Comparison of ENCODE assay signal across 23 mouse cellular contexts in the genomic region with DNA sequence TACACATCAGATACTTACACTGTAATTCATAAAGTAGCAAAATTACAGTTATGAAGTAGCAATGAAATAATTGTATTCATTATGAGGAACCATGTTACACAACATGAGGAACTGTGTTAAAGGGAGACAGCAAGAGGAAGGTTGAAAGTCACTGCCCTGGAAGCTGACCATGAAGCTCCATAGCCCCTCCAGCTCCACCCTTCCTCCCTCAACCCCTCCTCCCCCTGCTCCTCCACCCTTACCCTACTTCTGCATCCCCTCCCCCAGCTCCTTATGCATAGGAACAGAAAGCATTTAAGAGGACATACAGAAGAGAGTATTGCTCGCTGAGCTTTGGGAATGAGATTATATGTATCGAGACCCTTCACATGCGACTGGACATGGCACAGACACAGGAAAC. TPM values are rescaled to one million over a fixed set of nuclear protein-coding genes. Genes with fewer than 3 reads are reported as not detected.
A peak's percentile ranks its signal among the peaks of the same experiment; 100 is the strongest.
DNase-seq lines count a peak whose midpoint lies in the region; ATAC-seq and TF ChIP-seq lines count a peak whose summit lies in the region.
"Had no signal": no experiment of that assay in that cellular context is flagged by ENCODE, and none has a peak within 500 bp of the region (broad histone marks: within the 10 kb centered on the region; RNA-seq: fewer than 3 reads in every experiment).

No protein-coding gene starts in this region.

- H3K4me3 ChIP-seq in bone marrow macrophage, adult 2 months (ENCODE audit: insufficient read depth, low read length) = no peak overlapping the region; the same call in 1 of the 2 replicates
- no peak overlapping the region for H3K4me3 ChIP-seq in liver, embryonic 16.5 days (ENCODE audit: low read depth, low read length)
- H3K4me3 ChIP-seq: embryonic facial prominence, embryonic 13.5 days; heart, embryonic 12.5 days; limb, embryonic 12.5 days; midbrain, embryonic 15.5 days had no signal

- WGBS in liver, embryonic 16.5 days (ENCODE audit: insufficient replicate concordance) = 76% methylated on average over 3 of the region's 3 CpGs

- no peaks in the 10 kb centered on the region for H3K9me3 ChIP-seq in liver, embryonic 16.5 days (replicated peaks; ENCODE audit: control insufficient read depth, low read length)
- H3K9me3 ChIP-seq: embryonic facial prominence, embryonic 13.5 days; heart, embryonic 12.5 days; limb, embryonic 12.5 days; midbrain, embryonic 15.5 days had no signal

- peak overlapping the region; percentile 90 for H3K27ac ChIP-seq in bone marrow macrophage, adult 2 months (ENCODE audit: insufficient read depth, low read depth, low read length)
- peak overlapping the region; percentile 23; the same call in 1 of the 2 replicates for H3K27ac ChIP-seq in liver, embryonic 16.5 days (ENCODE audit: low read length)
- H3K27ac ChIP-seq: embryonic facial prominence, embryonic 13.5 days; hindbrain, postnatal 0 days; limb, embryonic 12.5 days; midbrain, embryonic 15.5 days; stomach, postnatal 0 days had no signal

- H3K4me2 ChIP-seq in liver, embryonic 16.5 days (ENCODE audit: low read depth, low read length) = no peak overlapping the region
- H3K4me2 ChIP-seq: embryonic facial prominence, embryonic 13.5 days; heart, embryonic 12.5 days; limb, embryonic 12.5 days; midbrain, embryonic 15.5 days had no signal

- H3K9ac ChIP-seq in liver, embryonic 16.5 days (ENCODE audit: low read depth, low read length) = no peak overlapping the region
- H3K9ac ChIP-seq: embryonic facial prominence, embryonic 13.5 days; heart, embryonic 12.5 days; limb, embryonic 12.5 days; midbrain, embryonic 15.5 days had no signal

- peak; percentile 18 to 34 for DNase-seq in heart, adult 9 months (ENCODE audit: low spot score in 2 of 2)
- no peak for DNase-seq in heart, adult 8-10 months (ENCODE audit: low spot score)
- no peak for DNase-seq in urinary bladder, adult 18-20 months (ENCODE audit: low spot score in 2 of 2)
- DNase-seq in thymus, postnatal 4 days = no peak
- DNase-seq in left cerebral cortex, adult 9 months (ENCODE audit: low spot score in 2 of 2) = no peak
- DNase-seq: adrenal gland, adult 8-10 months; cerebellum, adult 18-20 months; gastrocnemius, postnatal 14 days; heart, postnatal 36 days; kidney, adult 18-20 months; kidney, postnatal 14 days had no signal

- no peak for TF ChIP-seq POLR2A in bone marrow macrophage, adult 2 months (IDR thresholded peaks at IDR 0.05; ENCODE audit: borderline replicate concordance, low read depth, low read length)

- peak; percentile 32; the same call in 1 of the 2 replicates for ATAC-seq in liver, embryonic 16.5 days (ENCODE audit: low read depth)
- peak; percentile 74 for ATAC-seq in monocyte, adult 5-6 weeks (replicated peaks; ENCODE audit: insufficient number of reproducible peaks, low FRiP score, low TSS enrichment, poor library complexity, severe bottlenecking)
- ATAC-seq: forebrain, embryonic 16.5 days; hindbrain, postnatal 0 days; midbrain, embryonic 15.5 days had no signal

- H3K27me3 ChIP-seq in liver, embryonic 16.5 days (ENCODE audit: control insufficient read depth, insufficient read depth, low read depth, low read length) = no peaks in the 10 kb centered on the region
- H3K27me3 ChIP-seq: CH12.LX; embryonic facial prominence, embryonic 13.5 days; heart, embryonic 12.5 days; limb, embryonic 12.5 days; midbrain, embryonic 15.5 days had no signal

- peaks cover 56% of the 10 kb centered on the region for H3K4me1 ChIP-seq in bone marrow macrophage, adult 2 months (ENCODE audit: control insufficient read depth, insufficient read depth, low read length)
- no peaks in the 10 kb centered on the region; the same call in 1 of the 2 replicates for H3K4me1 ChIP-seq in liver, embryonic 16.5 days (ENCODE audit: control insufficient read depth, low read depth, low read length)
- H3K4me1 ChIP-seq: limb, embryonic 12.5 days; midbrain, embryonic 15.5 days had no signal

- peaks cover 2% of the 10 kb centered on the region for H3K36me3 ChIP-seq in liver, embryonic 16.5 days (ENCODE audit: control insufficient read depth, insufficient read depth)
- H3K36me3 ChIP-seq: midbrain, embryonic 15.5 days had no signal

- TF ChIP-seq CTCF in bone marrow macrophage, adult 2 months (IDR thresholded peaks at IDR 0.05; ENCODE audit: low read depth, low read length) = no peak

RNA-seq across cellular contexts. Expression of gene Tesmin, which starts 10.0 kb away (rescaled TPM):
- 1 to 10 TPM; 2.4 to 5.1 (median 3.1) TPM for total RNA-seq in heart, adult 8-10 months (2022)
- polyA plus RNA-seq in bone marrow macrophage, adult 2 months (2012; ENCODE audit: insufficient read depth, insufficient read length, missing spikeins) = 0.97 and 1.1 TPM in 2 replicates
- polyA plus RNA-seq in liver, embryonic 16.5 days (2015; fragmentation: Nextera tagmentation; extraction: Ambion mirVana) = 0.21 and 0.29 TPM in 2 replicates
- 1.7 to 4.3 TPM (median 2.6 TPM) in 3 replicates for total RNA-seq in monocyte, adult 5-6 weeks (2017)

RNA-seq across cellular contexts. Expression of gene Gal, which starts 35.7 kb away (rescaled TPM):
- not detected for total RNA-seq in heart, adult 8-10 months (2022)
- polyA plus RNA-seq in bone marrow macrophage, adult 2 months (2012; ENCODE audit: insufficient read depth, insufficient read length, missing spikeins) = not detected in 2 replicates
- polyA plus RNA-seq in liver, embryonic 16.5 days (2015; fragmentation: Nextera tagmentation; extraction: Ambion mirVana) = not detected in 2 replicates
- total RNA-seq in monocyte, adult 5-6 weeks (2017) = not detected in 3 replicates
- total RNA-seq: CH12.LX; heart, postnatal 36 days; left cerebral cortex, adult 18-20 months had no signal

RNA-seq across cellular contexts. Expression of gene Cpt1a, which starts 56.5 kb away (rescaled TPM):
- 10 to 100 TPM; 46.3 to 65.6 (median 57.4) TPM for total RNA-seq in heart, adult 8-10 months (2022)
- 59.1 and 65.3 TPM in 2 replicates for polyA plus RNA-seq in bone marrow macrophage, adult 2 months (2012; ENCODE audit: insufficient read depth, insufficient read length, missing spikeins)
- polyA plus RNA-seq in liver, embryonic 16.5 days (2015; fragmentation: Nextera tagmentation; extraction: Ambion mirVana) = 7.6 and 9.5 TPM in 2 replicates
- 49.3 to 85.9 TPM (median 54.0 TPM) in 3 replicates for total RNA-seq in monocyte, adult 5-6 weeks (2017)

Comparison
In these comparisons a context has a peak if more than half of its experiments do, and no peak if none do; other contexts are left out.
1. DNase-seq: peak in heart, adult 9 months (2 of 2); none in heart, adult 8-10 months (single experiment), urinary bladder, adult 18-20 months (0 of 2), thymus, postnatal 4 days (single experiment) and left cerebral cortex, adult 9 months (0 of 2).